Mouse (Mus musculus) forebrain, postnatal 0 days (tissue): ENCODE data around the gene Adipor2. TPM values are rescaled to one million over a fixed set of nuclear protein-coding genes. Genes with fewer than 3 reads are reported as not detected.

Experiments
- ATAC-seq: fragments of 200-750 bp; cut with Nextera tagmentation; 2 replicates; pipeline ENCODE4 v1.8.0; 2017; ENCODE audit warnings: mild to moderate bottlenecking, moderate library complexity
- DNase-seq: peaks from one replicate; pipeline ENCODE4 v3.0.0-alpha.2; 2015
- H3K27ac ChIP-seq: fragments of 300-500 bp; sonication (generic); 2 replicates; pipeline ENCODE4 v1.5.1; 2014; ENCODE audit warnings: low read depth, mild to moderate bottlenecking, antibody characterized with exemption, low read length, moderate library complexity, mixed read lengths
- H3K27me3 ChIP-seq: fragments of 300-500 bp; sonication (generic); 2 replicates; pipeline ENCODE4 v1.6.1; 2014; ENCODE audit warnings: mild to moderate bottlenecking, low read length, mixed read lengths; ENCODE audit not compliant: insufficient read depth
- H3K36me3 ChIP-seq: fragments of 300-500 bp; sonication (generic); 2 replicates; pipeline ENCODE4 v1.6.1; 2014; ENCODE audit warnings: mild to moderate bottlenecking, moderate library complexity; ENCODE audit not compliant: insufficient read depth
- H3K4me1 ChIP-seq: fragments of 300-500 bp; sonication (generic); 2 replicates; pipeline ENCODE4 v1.6.1; 2014; ENCODE audit warnings: antibody characterized with exemption; ENCODE audit not compliant: insufficient read depth
- H3K4me2 ChIP-seq: fragments of 300-500 bp; sonication (generic); 2 replicates; pipeline ENCODE4 v1.6.1; 2014; ENCODE audit warnings: low read depth, mild to moderate bottlenecking, moderate library complexity
- H3K4me3 ChIP-seq: fragments of 300-500 bp; sonication (generic); 2 replicates; pipeline ENCODE4 v1.5.1; 2014; ENCODE audit warnings: low read depth, low read length, mixed read lengths
- H3K9ac ChIP-seq: fragments of 300-500 bp; sonication (generic); 2 replicates; pipeline ENCODE4 v1.6.1; 2014; ENCODE audit warnings: mild to moderate bottlenecking
- H3K9me3 ChIP-seq: fragments of 300-500 bp; sonication (generic); 2 replicates; pipeline ENCODE4 v1.6.1; 2016; ENCODE audit warnings: low read length
- CTCF ChIP-seq: sonication (generic); IDR thresholded peaks from 2 replicates; pipeline ENCODE4 v1.5.1; 2016; ENCODE audit warnings: antibody characterized with exemption, control low read depth, low read depth
- WGBS: fragments of 180-500 bp; shearing (Covaris S2); extraction: QIAGEN DNeasy Blood & Tissue Kit; methylation state at CpG from one replicate; pipeline ENCODE4 v1.1.7; 2014; 5-methylcytosine and 5-hydroxymethylcytosine counted together
- polyA plus RNA-seq: library from polyadenylated mRNA; unstranded; fragments of >200 nt; fragmentation: Nextera tagmentation; extraction: Ambion mirVana; gene quantifications from 2 replicates; pipeline ENCODE4 v1.2.1, GENCODE M21; 2015
- total RNA-seq: library from RNA; depleted of rRNA; stranded (reverse); fragments of >200 nt; gene quantifications from 2 replicates; pipeline ENCODE4 v1.2.3, GENCODE M21; 2014

Gene Adipor2
- total and polyA plus RNA-seq, 2 experiments from 2014 or later = 34.0 to 46.9 TPM

- Histone ChIP-seq H3K4me2 (no peak overlapping the region), H3K4me3 (no peak overlapping the region), H3K4me1 (no peaks in the 10 kb centered on the region), H3K36me3 (no peaks in the 10 kb centered on the region), H3K27me3 (no peaks in the 10 kb centered on the region), H3K27ac (no peak overlapping the region), H3K9ac (no peak overlapping the region), H3K9me3 (no peaks in the 10 kb centered on the region)
- ATAC-seq = no peak
- no peak for TF ChIP-seq CTCF
- no peak for DNase-seq
- 89% methylated on average over 8 of the region's 8 CpGs for WGBS
These were observed 15.8 kb downstream of the Adipor2 start for GRCm38 (mm10) chr6:119401545-119402304.

- DNase-seq = peak; percentile 26
- Histone ChIP-seq H3K36me3 (no peaks in the 10 kb centered on the region), H3K4me3 (no peak overlapping the region), H3K9ac (no peak overlapping the region), H3K4me2 (no peak overlapping the region), H3K27ac (no peak overlapping the region), H3K4me1 (no peaks in the 10 kb centered on the region), H3K27me3 (no peaks in the 10 kb centered on the region), H3K9me3 (no peaks in the 10 kb centered on the region)
- 90% methylated on average over 3 of the region's 3 CpGs for WGBS
- no peak for ATAC-seq
- no peak for TF ChIP-seq CTCF
These were observed 16.9 kb downstream of the Adipor2 start for GRCm38 (mm10) chr6:119400649-119401048.

- Histone ChIP-seq H3K36me3 (no peaks in the 10 kb centered on the region), H3K9ac (no peak overlapping the region), H3K27ac (no peak overlapping the region), H3K9me3 (no peaks in the 10 kb centered on the region), H3K4me2 (no peak overlapping the region), H3K4me1 (no peaks in the 10 kb centered on the region), H3K27me3 (no peaks in the 10 kb centered on the region), H3K4me3 (no peak overlapping the region)
- DNase-seq (no peak), ATAC-seq (no peak)
- WGBS = 96% methylated on average over 3 of the region's 3 CpGs
- TF ChIP-seq CTCF = no peak
These were observed 18.1 kb downstream of the Adipor2 start for GRCm38 (mm10) chr6:119399371-119399770.

GRCm38 (mm10) chr6:119396309-119396634 lies 21.2 kb downstream of the Adipor2 start:
- no peak for TF ChIP-seq CTCF
- 75% methylated on average over 5 of the region's 5 CpGs for WGBS
- Histone ChIP-seq H3K4me3 (no peak overlapping the region), H3K4me1 (no peaks in the 10 kb centered on the region), H3K27ac (no peak overlapping the region), H3K9ac (no peak overlapping the region), H3K9me3 (no peaks in the 10 kb centered on the region), H3K4me2 (no peak overlapping the region), H3K36me3 (no peaks in the 10 kb centered on the region), H3K27me3 (no peaks in the 10 kb centered on the region)
- ATAC-seq (no peak), DNase-seq (no peak)

GRCm38 (mm10) chr6:119395421-119396308 lies 21.8 kb downstream of the Adipor2 start:
- no peaks in the 10 kb centered on the region for H3K27me3 ChIP-seq
- no peaks in the 10 kb centered on the region for H3K36me3 ChIP-seq
- ATAC-seq (no peak), DNase-seq (no peak)
- no peak overlapping the region for H3K27ac ChIP-seq
- no peak overlapping the region for H3K4me2 ChIP-seq
- TF ChIP-seq CTCF = no peak
- 88% methylated on average over 14 of the region's 14 CpGs for WGBS
- H3K4me3 ChIP-seq = no peak overlapping the region
- H3K4me1 ChIP-seq = no peaks in the 10 kb centered on the region
- no peaks in the 10 kb centered on the region for H3K9me3 ChIP-seq
- no peak overlapping the region for H3K9ac ChIP-seq

GRCm38 (mm10) chr6:119392836-119393235 lies 24.7 kb downstream of the Adipor2 start:
- TF ChIP-seq CTCF = no peak
- Histone ChIP-seq H3K4me1 (no peaks in the 10 kb centered on the region), H3K36me3 (no peaks in the 10 kb centered on the region), H3K27me3 (no peaks in the 10 kb centered on the region), H3K4me2 (no peak overlapping the region), H3K9me3 (no peaks in the 10 kb centered on the region), H3K27ac (no peak overlapping the region), H3K9ac (no peak overlapping the region), H3K4me3 (no peak overlapping the region)
- ATAC-seq = no peak
- no peak for DNase-seq
- 79% methylated on average over 9 of the region's 9 CpGs for WGBS

GRCm38 (mm10) chr6:119390728-119391127 lies 26.8 kb downstream of the Adipor2 start:
- H3K4me3 ChIP-seq = no peak overlapping the region
- no peaks in the 10 kb centered on the region for H3K27me3 ChIP-seq
- no peak for ATAC-seq
- WGBS = 94% methylated on average over 4 of the region's 4 CpGs
- no peak overlapping the region for H3K4me2 ChIP-seq
- no peaks in the 10 kb centered on the region for H3K36me3 ChIP-seq
- H3K9ac ChIP-seq = no peak overlapping the region
- TF ChIP-seq CTCF = no peak
- H3K27ac ChIP-seq = no peak overlapping the region
- DNase-seq = no peak
- no peaks in the 10 kb centered on the region for H3K9me3 ChIP-seq
- peaks cover 5% of the 10 kb centered on the region; the same call in 1 of the 2 replicates for H3K4me1 ChIP-seq
